Mouse (Mus musculus) ES-E14 (cell line): Measurements from ENCODE around the gene Nuak1.

Experiments used
- MAFK ChIP-seq: IDR thresholded peaks from 2 replicates; pipeline ENCODE4 v1.6.1; 2014; ENCODE audit warnings: mild to moderate bottlenecking, low read depth, low read length, inconsistent platforms; ENCODE audit not compliant: insufficient read depth
- ZNF384 ChIP-seq: IDR thresholded peaks from 2 replicates; pipeline ENCODE4 v1.6.1; 2012; ENCODE audit warnings: low read depth, low read length, inconsistent platforms

DNA sequence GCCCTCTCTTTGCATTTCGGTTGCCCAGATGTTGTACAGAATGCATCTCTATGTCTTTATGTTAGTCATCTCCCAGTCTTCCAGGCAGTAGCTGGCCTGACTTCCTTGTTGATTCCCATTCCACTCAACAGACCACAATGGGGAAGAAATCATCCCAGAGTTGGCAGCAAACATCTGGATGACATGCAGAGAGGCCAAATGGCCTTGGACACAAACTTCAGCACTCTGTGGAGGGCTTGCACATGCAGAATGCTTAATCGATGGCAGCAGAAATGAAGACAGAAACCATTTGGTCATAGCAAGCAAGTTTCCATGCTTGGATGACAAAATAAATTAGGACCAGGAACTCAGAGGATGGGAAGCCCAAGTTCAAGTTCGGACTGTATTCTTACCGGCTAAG, 79.4 kb downstream of the Nuak1 start:
- TF ChIP-seq MAFK (no peak), ZNF384 (no peak)
